Mouse (Mus musculus): ENCODE measurements around the gene Ptafr. TPM values are rescaled to one million over a fixed set of nuclear protein-coding genes. Genes with fewer than 3 reads are reported as not detected.
A peak's percentile ranks its signal among the peaks of the same experiment; 100 is the strongest.
"Not testable (repeated sequence)": the region's sequence is repeated elsewhere in the genome, so short reads cannot be mapped to it uniquely, and the experiment has no call there.

Ptafr gene
- polyA plus RNA-seq, 1 experiment = 2.9 TPM

DNA sequence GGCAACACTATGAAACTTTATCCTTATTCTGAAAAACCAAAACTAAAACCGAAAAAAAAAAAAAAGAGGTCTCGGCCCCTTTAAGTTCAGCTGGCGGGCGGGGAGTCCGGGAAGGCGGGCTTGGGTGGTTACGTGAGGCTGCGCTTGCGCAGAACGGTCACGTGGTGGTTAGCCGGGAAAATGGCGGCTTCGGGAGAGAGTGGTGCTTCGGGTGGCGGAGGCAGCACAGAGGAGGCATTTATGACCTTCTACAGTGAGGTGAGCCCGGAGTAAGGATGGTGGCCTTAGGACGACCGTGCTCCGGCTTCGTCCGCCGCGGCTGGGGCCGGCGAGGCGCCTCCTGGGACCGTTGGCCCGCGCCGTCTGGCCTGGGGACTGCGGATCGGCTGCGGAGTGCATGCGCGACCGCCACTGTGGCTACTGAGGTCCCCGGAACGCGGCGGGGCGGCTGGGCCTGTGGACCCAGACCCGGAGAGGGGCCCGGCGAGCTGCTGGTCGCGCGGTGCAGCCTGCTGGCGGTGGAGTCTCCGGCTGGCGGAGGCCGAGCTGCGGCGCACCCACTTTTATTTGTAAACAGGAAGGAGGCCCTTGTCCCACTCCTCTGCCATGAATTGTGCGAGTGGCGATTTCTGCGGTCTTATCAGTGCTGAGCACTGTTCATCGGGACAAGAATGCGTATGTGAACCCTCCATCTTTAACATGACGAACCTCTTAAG is 28.3 kb upstream of the Ptafr start, which contains the start of gene Dnajc8:
Dnajc8 (plus strand) TSS at position 145 of the 716 bp plus-strand sequence.
- under 1% methylated on average over 60 of the region's 60 CpGs for WGBS
- peak within 1 kb of the TSS; percentile 98 for H3K4me3 ChIP-seq (ENCODE audit: low read depth, low read length)
- peak within 1 kb of the TSS; percentile 73 for H3K27ac ChIP-seq (ENCODE audit: insufficient read depth, low read depth, low read length)
- no peaks in the 10 kb centered on the region for H3K27me3 ChIP-seq (ENCODE audit: control insufficient read depth, insufficient read depth, low read length)
- peaks cover 4% of the 10 kb centered on the region; the same call in 1 of the 2 replicates for H3K4me1 ChIP-seq (ENCODE audit: control insufficient read depth, insufficient read depth, insufficient read length, low read length)
- TF ChIP-seq CTCF (IDR thresholded peaks at IDR 0.05; ENCODE audit: extremely low read depth, insufficient read length, insufficient replicate concordance, low read depth, low read length) = no peak
- peak; percentile 70; the same call in 1 of the 2 replicates for TF ChIP-seq POLR2A (IDR thresholded peaks at IDR 0.05; ENCODE audit: low read depth, low read length)
- H3K36me3 ChIP-seq (ENCODE audit: control insufficient read depth, insufficient read depth, low read length) = peaks cover 20% of the 10 kb centered on the region

GRCm38 (mm10) chr4:132539481-132539880 is 24.4 kb upstream of the Ptafr start:
- WGBS = 87% methylated on average over 5 of the region's 5 CpGs
- Histone ChIP-seq H3K36me3 (ENCODE audit: control insufficient read depth, insufficient read depth, low read length) (peaks cover 36% of the 10 kb centered on the region), H3K4me1 (ENCODE audit: control insufficient read depth, insufficient read depth, insufficient read length, low read length) (peaks cover 4% of the 10 kb centered on the region; the same call in 1 of the 2 replicates), H3K27me3 (ENCODE audit: control insufficient read depth, insufficient read depth, low read length) (no peaks in the 10 kb centered on the region), H3K27ac (ENCODE audit: insufficient read depth, low read depth, low read length) (no peak overlapping the region), H3K4me3 (ENCODE audit: low read depth, low read length) (no peak overlapping the region)
- TF ChIP-seq POLR2A (IDR thresholded peaks at IDR 0.05; ENCODE audit: low read depth, low read length) (no peak), CTCF (IDR thresholded peaks at IDR 0.05; ENCODE audit: extremely low read depth, insufficient read length, insufficient replicate concordance, low read depth, low read length) (no peak)

DNA sequence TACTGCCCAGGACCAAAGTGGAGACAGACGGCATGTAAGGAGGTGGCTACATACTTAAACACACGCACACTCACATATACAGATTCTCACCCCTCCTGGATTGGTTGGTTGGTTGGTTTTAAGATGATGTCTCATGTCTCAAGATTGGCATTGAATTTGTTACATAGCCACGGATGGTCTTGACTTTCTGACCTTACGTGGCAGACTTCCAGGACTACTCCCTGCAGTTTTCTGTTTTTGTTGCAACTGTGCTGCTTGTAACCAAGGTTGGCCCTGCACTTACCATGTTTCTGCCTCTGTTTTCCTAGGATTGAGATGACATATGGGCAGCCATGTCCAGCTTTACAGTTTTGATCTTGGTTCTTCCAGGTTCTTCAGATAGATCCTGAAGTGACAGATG is 22.5 kb upstream of the Ptafr start:
- peaks cover 42% of the 10 kb centered on the region for H3K36me3 ChIP-seq (ENCODE audit: control insufficient read depth, insufficient read depth, low read length)

GRCm38 (mm10) chr4:132542724-132543123 is 21.1 kb upstream of the Ptafr start:
- peaks cover 51% of the 10 kb centered on the region for H3K36me3 ChIP-seq (ENCODE audit: control insufficient read depth, insufficient read depth, low read length)

More for the DNA sequence above, 22.5 kb upstream of the Ptafr start:
- TF ChIP-seq POLR2A (IDR thresholded peaks at IDR 0.05; ENCODE audit: low read depth, low read length) (no peak), CTCF (IDR thresholded peaks at IDR 0.05; ENCODE audit: extremely low read depth, insufficient read length, insufficient replicate concordance, low read depth, low read length) (no peak)
- H3K27me3 ChIP-seq (ENCODE audit: control insufficient read depth, insufficient read depth, low read length) = no peaks in the 10 kb centered on the region
- H3K4me3 ChIP-seq (ENCODE audit: low read depth, low read length) = no peak overlapping the region
- H3K27ac ChIP-seq (ENCODE audit: insufficient read depth, low read depth, low read length) = no peak overlapping the region
- peaks cover 4% of the 10 kb centered on the region; the same call in 1 of the 2 replicates for H3K4me1 ChIP-seq (ENCODE audit: control insufficient read depth, insufficient read depth, insufficient read length, low read length)
- WGBS = 78% methylated on average over 4 of the region's 4 CpGs

DNA sequence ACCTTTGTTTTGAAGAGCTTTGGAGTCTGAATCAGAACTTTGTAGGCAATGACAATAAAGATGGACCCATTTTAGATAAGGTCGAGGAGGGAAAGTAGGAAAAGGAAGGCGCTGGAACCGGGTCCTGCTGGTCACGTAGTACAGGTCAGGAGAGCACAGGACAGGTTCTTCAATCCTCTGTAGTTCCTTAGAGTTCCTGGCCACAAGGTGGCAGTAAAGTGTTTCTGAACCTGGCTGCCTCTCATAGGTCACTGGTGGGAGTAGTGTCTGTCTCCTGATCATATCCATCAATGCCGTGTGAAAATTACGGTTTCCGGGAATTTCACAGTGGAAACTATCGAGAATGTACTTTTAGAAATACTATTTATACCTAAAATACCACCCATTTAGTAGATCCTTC is 18.0 kb upstream of the Ptafr start:
- no peak for TF ChIP-seq POLR2A (IDR thresholded peaks at IDR 0.05; ENCODE audit: low read depth, low read length)
- TF ChIP-seq CTCF (IDR thresholded peaks at IDR 0.05; ENCODE audit: extremely low read depth, insufficient read length, insufficient replicate concordance, low read depth, low read length) = peak; percentile 44; the same call in 1 of the 2 replicates
- WGBS = 18% methylated on average over 8 of the region's 8 CpGs
- H3K36me3 ChIP-seq (ENCODE audit: control insufficient read depth, insufficient read depth, low read length) = peaks cover 59% of the 10 kb centered on the region

More at GRCm38 (mm10) chr4:132542724-132543123, 21.1 kb upstream of the Ptafr start:
- WGBS = 39% methylated on average over 1 of the region's 1 CpGs
- TF ChIP-seq CTCF (IDR thresholded peaks at IDR 0.05; ENCODE audit: extremely low read depth, insufficient read length, insufficient replicate concordance, low read depth, low read length) = no peak
- no peak for TF ChIP-seq POLR2A (IDR thresholded peaks at IDR 0.05; ENCODE audit: low read depth, low read length)
- no peaks in the 10 kb centered on the region for H3K4me1 ChIP-seq (ENCODE audit: control insufficient read depth, insufficient read depth, insufficient read length, low read length)
- no peak overlapping the region for H3K27ac ChIP-seq (ENCODE audit: insufficient read depth, low read depth, low read length)
- H3K27me3 ChIP-seq (ENCODE audit: control insufficient read depth, insufficient read depth, low read length) = no peaks in the 10 kb centered on the region
- no peak overlapping the region for H3K4me3 ChIP-seq (ENCODE audit: low read depth, low read length)

DNA sequence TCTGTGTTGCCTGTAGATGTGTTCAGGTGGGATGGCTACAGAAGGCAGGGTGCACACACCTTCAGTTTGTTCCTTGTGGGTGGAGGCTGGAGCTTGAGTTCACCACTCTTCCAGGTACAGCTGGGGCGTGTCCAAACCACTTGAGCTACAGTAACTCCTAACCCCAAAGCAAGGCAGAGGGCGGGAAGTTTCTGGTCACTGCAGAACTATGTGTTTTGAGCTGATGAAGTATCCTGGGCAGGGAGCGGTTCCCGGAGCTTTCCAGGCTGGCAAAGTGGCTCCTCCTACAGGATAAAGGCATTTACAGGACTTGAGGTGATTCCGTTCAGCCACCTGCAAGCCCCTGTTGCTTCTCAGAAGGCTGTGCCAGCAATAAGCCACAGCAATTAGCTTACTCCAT is 9.6 kb upstream of the Ptafr start:
- WGBS = 40% methylated on average over 5 of the region's 5 CpGs
- H3K27ac ChIP-seq (ENCODE audit: insufficient read depth, low read depth, low read length) = peak overlapping the region; percentile 17; the same call in 1 of the 2 replicates
- no peak overlapping the region for H3K4me3 ChIP-seq (ENCODE audit: low read depth, low read length)
- H3K36me3 ChIP-seq (ENCODE audit: control insufficient read depth, insufficient read depth, low read length) = peaks cover 38% of the 10 kb centered on the region
- TF ChIP-seq CTCF (IDR thresholded peaks at IDR 0.05; ENCODE audit: extremely low read depth, insufficient read length, insufficient replicate concordance, low read depth, low read length) (no peak), POLR2A (IDR thresholded peaks at IDR 0.05; ENCODE audit: low read depth, low read length) (no peak)
- no peaks in the 10 kb centered on the region for H3K27me3 ChIP-seq (ENCODE audit: control insufficient read depth, insufficient read depth, low read length)
- peaks cover 6% of the 10 kb centered on the region; the same call in 1 of the 2 replicates for H3K4me1 ChIP-seq (ENCODE audit: control insufficient read depth, insufficient read depth, insufficient read length, low read length)

More for the DNA sequence above, 18.0 kb upstream of the Ptafr start:
- Histone ChIP-seq H3K4me1 (ENCODE audit: control insufficient read depth, insufficient read depth, insufficient read length, low read length) (no peaks in the 10 kb centered on the region), H3K27me3 (ENCODE audit: control insufficient read depth, insufficient read depth, low read length) (no peaks in the 10 kb centered on the region), H3K27ac (ENCODE audit: insufficient read depth, low read depth, low read length) (no peak overlapping the region), H3K4me3 (ENCODE audit: low read depth, low read length) (no peak overlapping the region)

DNA sequence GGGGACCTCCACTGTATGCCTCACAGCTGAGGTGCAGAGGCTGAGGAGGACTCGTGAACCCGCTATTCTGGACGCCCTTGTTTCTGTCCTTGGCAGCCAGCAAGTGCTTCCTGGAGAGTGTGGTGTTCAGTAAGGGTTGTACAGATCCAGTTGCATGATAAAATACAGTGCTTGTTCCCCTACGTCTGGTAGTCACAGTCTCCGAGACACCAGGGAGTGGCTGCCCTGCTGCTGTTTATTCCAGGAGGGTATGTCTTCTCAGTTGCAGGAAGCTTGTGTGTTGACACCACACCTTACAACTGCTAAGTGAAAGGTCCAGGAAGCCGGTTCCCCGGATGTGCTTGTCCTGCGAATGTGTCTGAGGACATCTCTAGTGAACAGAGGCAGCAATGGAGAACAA is 9.2 kb upstream of the Ptafr start:
- Histone ChIP-seq H3K27ac (ENCODE audit: insufficient read depth, low read depth, low read length) (peak overlapping the region; percentile 17; the same call in 1 of the 2 replicates), H3K4me3 (ENCODE audit: low read depth, low read length) (no peak overlapping the region), H3K36me3 (ENCODE audit: control insufficient read depth, insufficient read depth, low read length) (peaks cover 35% of the 10 kb centered on the region), H3K27me3 (ENCODE audit: control insufficient read depth, insufficient read depth, low read length) (no peaks in the 10 kb centered on the region), H3K4me1 (ENCODE audit: control insufficient read depth, insufficient read depth, insufficient read length, low read length) (peaks cover 6% of the 10 kb centered on the region; the same call in 1 of the 2 replicates)
- WGBS = 34% methylated on average over 8 of the region's 8 CpGs
- TF ChIP-seq POLR2A (IDR thresholded peaks at IDR 0.05; ENCODE audit: low read depth, low read length) (no peak), CTCF (IDR thresholded peaks at IDR 0.05; ENCODE audit: extremely low read depth, insufficient read length, insufficient replicate concordance, low read depth, low read length) (no peak)

DNA sequence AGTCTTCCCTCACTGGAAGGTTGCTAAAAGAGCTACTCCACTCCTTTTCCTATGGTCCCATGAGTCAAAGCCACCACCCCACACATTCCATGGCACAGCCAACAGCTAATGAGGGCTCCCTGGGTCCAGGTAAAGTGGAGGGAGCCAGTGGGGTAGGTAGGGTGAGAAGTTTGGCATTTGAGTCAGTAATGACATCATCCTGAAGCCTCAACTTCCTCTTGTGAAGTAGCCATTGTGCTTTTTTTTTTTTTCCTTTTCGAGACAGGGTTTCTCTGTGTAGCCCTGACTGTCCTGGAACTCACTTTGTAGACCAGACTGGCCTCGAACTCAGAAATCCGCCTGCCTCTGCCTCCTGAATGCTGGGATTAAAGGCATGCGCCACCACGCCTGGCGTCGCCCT is 8.3 kb upstream of the Ptafr start:
- H3K27ac ChIP-seq (ENCODE audit: insufficient read depth, low read depth, low read length) = 0 out of 2 replicates have a peak overlapping the region, but pooled peaks have one; percentile 5
- H3K27me3 ChIP-seq (ENCODE audit: control insufficient read depth, insufficient read depth, low read length); H3K4me1 ChIP-seq (ENCODE audit: control insufficient read depth, insufficient read depth, insufficient read length, low read length); H3K4me3 ChIP-seq (ENCODE audit: low read depth, low read length): not testable (repeated sequence)
- peaks cover 31% of the 10 kb centered on the region for H3K36me3 ChIP-seq (ENCODE audit: control insufficient read depth, insufficient read depth, low read length)
- WGBS = 85% methylated on average over 7 of the region's 7 CpGs
